Mouse (Mus musculus): ENCODE data around the gene Kmt2e. TPM values are rescaled to one million over a fixed set of nuclear protein-coding genes. Genes with fewer than 3 reads are reported as not detected.
"Not testable (repeated sequence)": the region's sequence is repeated elsewhere in the genome, so short reads cannot be mapped to it uniquely, and the experiment has no call there.

Gene Kmt2e
- polyA plus RNA-seq, 1 experiment from 2014 or later = 69.2 TPM

GRCm38 (mm10) chr5:23521645-23522044 lies 87.4 kb downstream of the Kmt2e start:
- peaks cover 59% of the 10 kb centered on the region for H3K4me1 ChIP-seq (replicated peaks)
- no peak for ATAC-seq (ENCODE audit: insufficient number of reproducible peaks, low FRiP score)
- H3K9me3 ChIP-seq (replicated peaks) = no peaks in the 10 kb centered on the region
- WGBS = 83% methylated on average over 1 of the region's 1 CpGs
- no peak overlapping the region for H3K4me3 ChIP-seq
- no peaks in the 10 kb centered on the region for H3K27me3 ChIP-seq (replicated peaks)
- no peak overlapping the region for H3K9ac ChIP-seq
- H3K4me2 ChIP-seq = no peak overlapping the region
- peaks cover 34% of the 10 kb centered on the region for H3K36me3 ChIP-seq
- H3K27ac ChIP-seq (ENCODE audit: poor library complexity, severe bottlenecking) = no peak overlapping the region

- no peaks in the 10 kb centered on the region for H3K9me3 ChIP-seq (replicated peaks)
- no peak overlapping the region for H3K4me3 ChIP-seq
- 59% methylated on average over 3 of the region's 3 CpGs for WGBS
- H3K27ac ChIP-seq (ENCODE audit: poor library complexity, severe bottlenecking) = no peak overlapping the region; the same call in 1 of the 2 replicates
- H3K4me2 ChIP-seq = no peak overlapping the region
- ATAC-seq (ENCODE audit: insufficient number of reproducible peaks, low FRiP score) = no peak
- no peak overlapping the region for H3K9ac ChIP-seq
- H3K4me1 ChIP-seq (replicated peaks) = peaks cover 46% of the 10 kb centered on the region
- H3K36me3 ChIP-seq = peaks cover 38% of the 10 kb centered on the region
- H3K27me3 ChIP-seq (replicated peaks) = no peaks in the 10 kb centered on the region
Measured at GRCm38 (mm10) chr5:23523936-23524335, 89.7 kb downstream of the Kmt2e start.

- peaks cover 39% of the 10 kb centered on the region for H3K4me1 ChIP-seq (replicated peaks)
- no peak for ATAC-seq (ENCODE audit: insufficient number of reproducible peaks, low FRiP score)
- no peak overlapping the region for H3K9ac ChIP-seq
- WGBS = 81% methylated on average over 3 of the region's 3 CpGs
- H3K36me3 ChIP-seq = peaks cover 38% of the 10 kb centered on the region
- no peak overlapping the region for H3K27ac ChIP-seq (ENCODE audit: poor library complexity, severe bottlenecking)
- H3K4me2 ChIP-seq = no peak overlapping the region
- H3K9me3 ChIP-seq (replicated peaks) = no peaks in the 10 kb centered on the region
- H3K4me3 ChIP-seq = no peak overlapping the region
- H3K27me3 ChIP-seq (replicated peaks) = no peaks in the 10 kb centered on the region
Measured at GRCm38 (mm10) chr5:23524621-23525020, 90.4 kb downstream of the Kmt2e start.

- WGBS = 85% methylated on average over 6 of the region's 6 CpGs
- Histone ChIP-seq H3K4me2 (no peak overlapping the region), H3K36me3 (peaks cover 30% of the 10 kb centered on the region), H3K4me3 (no peak overlapping the region), H3K27ac (ENCODE audit: poor library complexity, severe bottlenecking) (no peak overlapping the region), H3K4me1 (replicated peaks) (peaks cover 10% of the 10 kb centered on the region), H3K9me3 (replicated peaks) (no peaks in the 10 kb centered on the region), H3K9ac (no peak overlapping the region), H3K27me3 (replicated peaks) (no peaks in the 10 kb centered on the region)
- no peak for ATAC-seq (ENCODE audit: insufficient number of reproducible peaks, low FRiP score)
Measured at GRCm38 (mm10) chr5:23531100-23531499, 96.9 kb downstream of the Kmt2e start.

- H3K9ac ChIP-seq = no peak overlapping the region
- H3K36me3 ChIP-seq = peaks cover 29% of the 10 kb centered on the region
- 78% methylated on average over 7 of the region's 7 CpGs for WGBS
- H3K9me3 ChIP-seq (replicated peaks) = no peaks in the 10 kb centered on the region
- H3K27ac ChIP-seq (ENCODE audit: poor library complexity, severe bottlenecking) = no peak overlapping the region
- H3K4me1 ChIP-seq (replicated peaks) = peaks cover 10% of the 10 kb centered on the region
- no peaks in the 10 kb centered on the region for H3K27me3 ChIP-seq (replicated peaks)
- no peak overlapping the region for H3K4me2 ChIP-seq
- H3K4me3 ChIP-seq = no peak overlapping the region
- ATAC-seq (ENCODE audit: insufficient number of reproducible peaks, low FRiP score) = no peak
Measured at GRCm38 (mm10) chr5:23531541-23532096, 97.4 kb downstream of the Kmt2e start.

GRCm38 (mm10) chr5:23535692-23536091 lies 101.5 kb downstream of the Kmt2e start:
- no peak overlapping the region for H3K4me2 ChIP-seq
- no peak overlapping the region for H3K4me3 ChIP-seq
- H3K4me1 ChIP-seq (replicated peaks) = peaks cover 5% of the 10 kb centered on the region; the same call in 1 of the 2 replicates
- H3K9ac ChIP-seq = no peak overlapping the region
- H3K36me3 ChIP-seq = peaks cover 47% of the 10 kb centered on the region
- no peaks in the 10 kb centered on the region for H3K9me3 ChIP-seq (replicated peaks)
- WGBS = 90% methylated on average over 7 of the region's 7 CpGs
- H3K27ac ChIP-seq (ENCODE audit: poor library complexity, severe bottlenecking) = no peak overlapping the region
- no peaks in the 10 kb centered on the region for H3K27me3 ChIP-seq (replicated peaks)
- ATAC-seq (ENCODE audit: insufficient number of reproducible peaks, low FRiP score) = no peak

GRCm38 (mm10) chr5:23551687-23552086 lies 117.4 kb downstream of the Kmt2e start:
- Histone ChIP-seq H3K4me2 (no peak overlapping the region), H3K9ac (no peak overlapping the region), H3K4me1 (replicated peaks) (peaks cover 18% of the 10 kb centered on the region), H3K27me3 (replicated peaks) (no peaks in the 10 kb centered on the region), H3K36me3 (peaks cover 5% of the 10 kb centered on the region; the same call in 1 of the 2 replicates), H3K27ac (ENCODE audit: poor library complexity, severe bottlenecking) (no peak overlapping the region), H3K9me3 (replicated peaks) (no peaks in the 10 kb centered on the region), H3K4me3 (no peak overlapping the region)
- ATAC-seq (ENCODE audit: insufficient number of reproducible peaks, low FRiP score) = no peak
- WGBS = 59% methylated on average over 5 of the region's 5 CpGs

- H3K4me2 ChIP-seq; H3K27me3 ChIP-seq (replicated peaks); H3K4me3 ChIP-seq; H3K9me3 ChIP-seq (replicated peaks); ATAC-seq (ENCODE audit: insufficient number of reproducible peaks, low FRiP score); H3K27ac ChIP-seq (ENCODE audit: poor library complexity, severe bottlenecking); H3K9ac ChIP-seq; H3K36me3 ChIP-seq: not testable (repeated sequence)
- peaks cover 18% of the 10 kb centered on the region for H3K4me1 ChIP-seq (replicated peaks)
- 40% methylated on average over 3 of the region's 3 CpGs for WGBS
Measured at GRCm38 (mm10) chr5:23553338-23553737, 119.1 kb downstream of the Kmt2e start.
